ENCODE assay signal across 9 mouse cellular contexts in genomic region chrX:102066134-102066533, GRCm38 (mm10). TPM values are rescaled to one million over a fixed set of nuclear protein-coding genes. Genes with fewer than 3 reads are reported as not detected.
DNase-seq lines count a peak whose midpoint lies in the region; ATAC-seq lines count a peak whose summit lies in the region.
"Had no signal": no experiment of that assay in that cellular context is flagged by ENCODE, and none has a peak within 500 bp of the region (broad histone marks: within the 10 kb centered on the region; RNA-seq: fewer than 3 reads in every experiment).

No protein-coding gene starts in this region.

- no peak overlapping the region for H3K9ac ChIP-seq in heart, embryonic 16.5 days (ENCODE audit: low read length)
- H3K9ac ChIP-seq in lung, embryonic 16.5 days (ENCODE audit: low read length) = no peak overlapping the region
- H3K9ac ChIP-seq: heart, embryonic 13.5 days had no signal

- no peak overlapping the region for H3K4me2 ChIP-seq in heart, embryonic 16.5 days (ENCODE audit: low read depth, low read length)
- no peak overlapping the region for H3K4me2 ChIP-seq in lung, embryonic 16.5 days (ENCODE audit: low read depth, low read length)
- H3K4me2 ChIP-seq: heart, embryonic 13.5 days had no signal

- DNase-seq in CD8-positive naive resting alpha-beta T cell, adult 2 months (ENCODE audit: low read depth in 2 of 2, low spot score in 2 of 2) = peak; percentile 15 to 63
- DNase-seq in adrenal gland, adult 2 months = peak; percentile 65
- DNase-seq in embryo, embryonic 9.5 days (ENCODE audit: extremely low spot score) = peak; percentile 73
- peak; percentile 54 to 80 for DNase-seq in layer of hippocampus, adult 18-20 months (ENCODE audit: low spot score in 2 of 2)
- peak; percentile 67 for DNase-seq in ovary, postnatal 36 days (ENCODE audit: low spot score)
- peak; percentile 59 for DNase-seq in urinary bladder, postnatal 25 days (ENCODE audit: low spot score)

- H3K4me3 ChIP-seq in heart, embryonic 16.5 days (ENCODE audit: low read length) = no peak overlapping the region
- no peak overlapping the region for H3K4me3 ChIP-seq in lung, embryonic 16.5 days (ENCODE audit: low read length)
- H3K4me3 ChIP-seq: heart, embryonic 13.5 days had no signal

- WGBS in heart, embryonic 16.5 days = 14% methylated on average over 9 of the region's 9 CpGs
- 18% methylated on average over 9 of the region's 9 CpGs for WGBS in lung, embryonic 16.5 days

- H3K27ac ChIP-seq in heart, embryonic 16.5 days (ENCODE audit: low read length) = no peak overlapping the region
- H3K27ac ChIP-seq in lung, embryonic 16.5 days (ENCODE audit: low read length) = no peak overlapping the region
- H3K27ac ChIP-seq: heart, embryonic 13.5 days had no signal

- 0 out of 2 replicates have a peak, but pooled peaks cover 7% of the 10 kb centered on the region for H3K4me1 ChIP-seq in heart, embryonic 16.5 days (ENCODE audit: control insufficient read depth, insufficient read depth, low read length)
- H3K4me1 ChIP-seq in lung, embryonic 16.5 days (replicated peaks; ENCODE audit: control insufficient read depth, insufficient read depth, low read length) = peaks cover under 1% of the 10 kb centered on the region; the same call in 1 of the 2 replicates

- H3K9me3 ChIP-seq in heart, embryonic 16.5 days (replicated peaks; ENCODE audit: control insufficient read depth, low read length) = no peaks in the 10 kb centered on the region
- no peaks in the 10 kb centered on the region for H3K9me3 ChIP-seq in lung, embryonic 16.5 days (ENCODE audit: control insufficient read depth, low read length)
- H3K9me3 ChIP-seq: heart, embryonic 13.5 days had no signal

- no peaks in the 10 kb centered on the region for H3K36me3 ChIP-seq in heart, embryonic 16.5 days (ENCODE audit: control insufficient read depth, insufficient read depth)
- no peaks in the 10 kb centered on the region for H3K36me3 ChIP-seq in lung, embryonic 16.5 days (ENCODE audit: control insufficient read depth, insufficient read depth, low read length)

- peak; percentile 58 for ATAC-seq in heart, embryonic 16.5 days (replicated peaks; ENCODE audit: extremely low read depth, insufficient read depth, low FRiP score)
- peak; percentile 34; the same call in 1 of the 2 replicates for ATAC-seq in lung, embryonic 16.5 days (ENCODE audit: low read depth)

- H3K27me3 ChIP-seq in heart, embryonic 16.5 days (ENCODE audit: control insufficient read depth, insufficient read depth, low read length) = no peaks in the 10 kb centered on the region; the same call in 1 of the 2 replicates
- no peaks in the 10 kb centered on the region; the same call in 1 of the 2 replicates for H3K27me3 ChIP-seq in lung, embryonic 16.5 days (ENCODE audit: control insufficient read depth, insufficient read depth, low read depth, low read length)

RNA-seq across cellular contexts. Expression of gene Rtl5, which starts 5.0 kb away (rescaled TPM):
- 1 to 10 TPM; 7.7 to 8.6 TPM for total RNA-seq in adrenal gland, adult 2 months (2021)
- polyA plus RNA-seq in adrenal gland, adult 2 months (2012; rRNA removed) = 8.2 and 9.8 TPM in 2 replicates
- polyA plus RNA-seq in heart, embryonic 16.5 days (2015; fragmentation: Nextera tagmentation; extraction: Ambion mirVana) = 0.42 and 1.5 TPM in 2 replicates
- total RNA-seq in layer of hippocampus, adult 18-20 months (2021) = 10 to 100 TPM in 1 of 2 experiments, 1 to 10 TPM in 1; 7.5 to 10.8 TPM
- polyA plus RNA-seq in lung, embryonic 16.5 days (2015; fragmentation: Nextera tagmentation; extraction: Ambion mirVana) = 1.8 and 2.9 TPM in 2 replicates

RNA-seq across cellular contexts. Expression of gene Pin4, which starts 53.1 kb away (rescaled TPM):
- 10 to 100 TPM; 65.5 to 72.8 TPM for total RNA-seq in adrenal gland, adult 2 months (2021)
- polyA plus RNA-seq in adrenal gland, adult 2 months (2012; rRNA removed) = not detected in 2 replicates
- polyA plus RNA-seq in heart, embryonic 16.5 days (2015; fragmentation: Nextera tagmentation; extraction: Ambion mirVana) = 35.2 and 38.2 TPM in 2 replicates
- total RNA-seq in layer of hippocampus, adult 18-20 months (2021) = 10 to 100 TPM; 27.1 to 28.3 TPM
- 63.7 and 66.8 TPM in 2 replicates for polyA plus RNA-seq in lung, embryonic 16.5 days (2015; fragmentation: Nextera tagmentation; extraction: Ambion mirVana)

Comparison
In these comparisons a context has a peak if more than half of its experiments do, and no peak if none do; other contexts are left out.
1. RNA of gene Pin4, which starts 53.1 kb away (polyA plus RNA-seq): 63.7 to 66.8 TPM in lung, embryonic 16.5 days and 35.2 to 38.2 TPM in heart, embryonic 16.5 days; not detected in adrenal gland, adult 2 months; every median in the first group is over 10 times any median in the second.
2. Peak in every context shown above with its lines, with median percentiles within 50 percentile points of each other: DNase-seq.